Mouse (Mus musculus): ENCODE data around the gene Spop.

The Spop gene

GRCm38 (mm10) chr11:95519299-95519698 is 105.4 kb downstream of the Spop start:
- in situ Hi-C loops (cut with MseI, MboI), result no loop called here

GRCm38 (mm10) chr11:95519996-95520395 is 106.1 kb downstream of the Spop start:
- in situ Hi-C loops (cut with MseI, MboI), result loop anchor here (5.0 to 10.0 kb wide), 2 partner anchors 125 to 138 kb away; partner anchors contain the start of gene Slc35b1 (in 1 of the 2)

GRCm38 (mm10) chr11:95520456-95521072 is 106.7 kb downstream of the Spop start:
- in situ Hi-C loops (cut with MseI, MboI), result loop anchor here (5.0 to 10.0 kb wide), 2 partner anchors 126 to 138 kb away; partner anchors contain the start of gene Slc35b1 (in 1 of the 2)

GRCm38 (mm10) chr11:95521563-95521962 is 107.7 kb downstream of the Spop start:
- in situ Hi-C loops (cut with MseI, MboI), result loop anchor here (5.0 to 10.0 kb wide), 2 partner anchors 127 to 139 kb away; partner anchors contain the start of gene Slc35b1 (in 1 of the 2)

GRCm38 (mm10) chr11:95527307-95527706 is 113.4 kb downstream of the Spop start:
- in situ Hi-C loops (cut with MseI, MboI), result loop anchor here in 1 of 2 experiments (10.0 kb wide), 1 partner anchor 133 kb away; no protein-coding TSS in a partner anchor

- in situ Hi-C loops (cut with MseI, MboI), result loop anchor here in 1 of 2 experiments (10.0 kb wide), 1 partner anchor 133 kb away; no protein-coding TSS in a partner anchor
Measured at GRCm38 (mm10) chr11:95528231-95528630, 114.4 kb downstream of the Spop start.

- in situ Hi-C loops (cut with MseI, MboI), result loop anchor here (5.0 kb wide), 4 partner anchors 50 to 120 kb away; partner anchors contain the start of gene Ngfr (in 1 of the 2)
Measured at GRCm38 (mm10) chr11:95532353-95533072, 118.6 kb downstream of the Spop start.

GRCm38 (mm10) chr11:95533484-95534160 is 119.7 kb downstream of the Spop start:
- in situ Hi-C loops (cut with MseI, MboI), result loop anchor here (5.0 kb wide), 4 partner anchors 49 to 119 kb away; partner anchors contain the start of gene Ngfr (in 1 of the 2)

- in situ Hi-C loops (cut with MseI, MboI), result no loop called here
Measured at GRCm38 (mm10) chr11:95538378-95539104, 124.7 kb downstream of the Spop start.

- in situ Hi-C loops (cut with MseI, MboI), result no loop called here
Measured at GRCm38 (mm10) chr11:95540637-95541385, 126.9 kb downstream of the Spop start.
